Mouse (Mus musculus): ENCODE measurements around the gene Oxt. TPM values are rescaled to one million over a fixed set of nuclear protein-coding genes. Genes with fewer than 3 reads are reported as not detected.

The Oxt gene
- total RNA-seq, 2 experiments from 2014 or later: not detected

DNA sequence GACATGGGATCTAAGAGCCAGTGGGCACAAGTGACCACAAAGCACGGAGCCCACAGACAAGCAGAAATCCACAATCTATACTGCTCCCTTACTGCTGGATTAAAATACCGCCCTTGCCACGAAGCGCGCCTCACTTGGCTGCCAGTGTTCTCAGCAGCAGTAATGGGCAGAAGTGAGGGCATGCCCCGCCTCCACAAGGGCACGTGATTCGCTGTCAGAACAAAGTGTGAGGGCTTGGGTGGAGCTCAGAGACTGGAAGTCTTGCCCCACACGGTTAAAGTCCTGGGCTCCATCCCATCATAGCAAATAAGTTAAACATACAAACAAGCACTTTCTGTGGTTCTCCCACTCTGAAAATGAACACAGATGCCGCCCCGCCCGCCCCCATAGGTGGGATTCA is 1.7 kb downstream of the Oxt start:
- peak; percentile 61 for ATAC-seq (replicated peaks; ENCODE audit: poor library complexity, severe bottlenecking)

DNA sequence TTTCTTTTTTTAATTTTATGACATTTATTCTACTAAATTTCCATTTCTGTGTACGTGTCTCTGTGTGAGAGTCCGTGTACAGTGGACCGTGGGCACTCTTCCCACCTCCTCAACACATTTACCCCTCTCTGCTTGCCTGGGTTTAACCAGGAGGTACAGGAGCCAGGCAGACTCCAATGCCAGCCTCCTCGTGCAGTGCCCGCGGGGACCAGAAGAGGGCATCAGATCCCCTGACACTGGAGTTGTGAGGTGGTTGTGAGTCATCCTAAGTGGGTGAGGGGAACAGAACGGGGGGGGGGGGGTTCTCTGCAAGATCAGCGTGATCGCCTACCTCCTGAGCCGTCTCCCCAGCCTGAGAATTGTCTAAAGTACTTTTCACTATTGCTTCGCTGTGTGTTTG is 2.2 kb downstream of the Oxt start:
- peak; percentile 57 for ATAC-seq (replicated peaks; ENCODE audit: poor library complexity, severe bottlenecking)

GRCm38 (mm10) chr2:130579791-130580190 is 3.8 kb downstream of the Oxt start:
- peak; percentile 37 for ATAC-seq (replicated peaks; ENCODE audit: poor library complexity, severe bottlenecking)

DNA sequence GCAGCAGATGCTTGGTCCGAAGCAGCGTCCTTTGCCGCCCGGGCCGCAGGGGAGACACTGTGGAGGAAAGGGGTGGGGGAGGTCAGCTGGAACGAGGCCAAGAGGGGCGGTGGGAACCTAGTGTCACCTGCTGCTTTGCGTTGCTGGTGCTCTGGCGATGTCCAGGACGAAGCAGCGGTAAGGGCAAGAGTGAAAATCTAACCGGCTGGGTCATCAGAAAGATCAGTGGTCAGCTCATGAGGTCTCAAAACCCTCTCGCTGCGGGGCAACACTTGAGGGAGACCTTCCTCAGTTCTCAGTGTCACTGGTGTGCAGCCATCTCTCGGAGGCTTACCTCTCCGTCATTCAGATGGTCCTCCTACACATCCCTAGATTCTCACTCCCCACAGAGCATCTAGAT is 5.2 kb downstream of the Oxt start:
- ATAC-seq (replicated peaks; ENCODE audit: poor library complexity, severe bottlenecking): no peak

- no peak for ATAC-seq (replicated peaks; ENCODE audit: poor library complexity, severe bottlenecking)
Measured at GRCm38 (mm10) chr2:130582552-130582951, 6.6 kb downstream of the Oxt start, which contains the start of gene Avp. Avp (minus strand) TSS chr2:130582554.

- ATAC-seq (replicated peaks; ENCODE audit: poor library complexity, severe bottlenecking): no peak
Measured at GRCm38 (mm10) chr2:130583902-130584560, 8.1 kb downstream of the Oxt start.

DNA sequence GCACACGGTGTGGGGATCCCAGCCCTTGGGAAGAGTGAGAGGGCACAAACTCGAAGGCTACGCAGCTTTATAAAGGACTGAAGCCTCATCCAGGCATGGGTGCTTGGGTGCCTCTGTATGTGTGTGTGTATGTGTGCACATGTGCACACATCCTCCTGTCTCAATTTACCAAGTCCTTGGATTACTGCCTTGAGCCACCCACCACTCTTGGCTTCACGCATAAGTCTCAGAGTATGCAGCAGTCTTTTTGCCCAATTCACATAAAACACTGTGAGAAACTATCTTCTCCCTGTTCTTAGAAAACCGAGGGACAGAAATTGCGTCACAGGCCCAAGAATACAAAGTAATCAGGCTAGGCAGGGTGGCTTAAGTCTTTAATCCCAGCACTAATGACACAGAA is 10.0 kb downstream of the Oxt start:
- ATAC-seq (replicated peaks; ENCODE audit: poor library complexity, severe bottlenecking): no peak

GRCm38 (mm10) chr2:130588373-130588772 is 12.4 kb downstream of the Oxt start:
- no peak for ATAC-seq (replicated peaks; ENCODE audit: poor library complexity, severe bottlenecking)

DNA sequence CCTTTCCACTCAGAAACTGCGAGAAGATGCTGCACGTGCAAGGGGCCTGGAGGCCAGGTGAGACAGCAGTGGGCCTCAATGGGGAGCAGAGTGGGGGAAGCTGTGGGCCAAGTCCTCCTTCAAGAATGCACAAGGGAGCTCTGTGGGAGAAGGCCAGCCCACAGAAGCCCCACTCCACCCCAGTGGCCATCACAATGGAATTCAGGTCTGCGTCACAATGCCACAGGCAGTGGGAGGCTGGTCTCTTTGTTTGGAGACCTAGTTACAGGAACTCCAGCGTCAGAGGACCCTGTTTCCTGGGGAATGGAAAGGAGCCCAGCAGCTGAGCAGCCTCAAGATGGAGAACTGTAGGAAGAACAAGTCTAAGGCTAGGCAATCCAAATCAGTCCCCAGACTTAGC is 13.2 kb downstream of the Oxt start:
- ATAC-seq (replicated peaks; ENCODE audit: poor library complexity, severe bottlenecking): no peak

- no peak for ATAC-seq (replicated peaks; ENCODE audit: poor library complexity, severe bottlenecking)
Measured at GRCm38 (mm10) chr2:130589761-130590160, 13.8 kb downstream of the Oxt start.

DNA sequence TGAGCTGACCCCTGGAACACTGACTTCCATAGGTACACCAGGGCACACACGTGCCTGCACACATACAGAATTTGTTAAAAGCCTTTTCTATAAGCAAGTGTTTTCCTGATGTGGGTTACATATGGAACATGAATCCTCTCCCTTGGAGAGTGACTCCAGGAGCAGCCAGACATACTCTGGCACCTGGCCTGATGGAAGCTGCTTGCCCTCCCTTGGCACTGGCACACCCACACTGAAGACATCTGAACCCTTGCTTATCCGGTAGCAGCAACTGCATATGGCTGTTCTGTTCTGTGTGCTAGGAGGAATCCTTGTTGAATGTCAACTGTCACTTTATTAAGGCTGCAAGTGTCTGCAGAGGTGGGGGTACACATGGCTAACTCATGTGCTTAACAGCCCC is 15.0 kb downstream of the Oxt start:
- no peak for ATAC-seq (replicated peaks; ENCODE audit: poor library complexity, severe bottlenecking)

- no peak for ATAC-seq (replicated peaks; ENCODE audit: poor library complexity, severe bottlenecking)
Measured at GRCm38 (mm10) chr2:130595596-130595995, 19.6 kb downstream of the Oxt start.

- ATAC-seq (replicated peaks; ENCODE audit: poor library complexity, severe bottlenecking): peak; percentile 50
Measured at GRCm38 (mm10) chr2:130597601-130598010, 21.6 kb downstream of the Oxt start.

GRCm38 (mm10) chr2:130598399-130598798 is 22.4 kb downstream of the Oxt start:
- no peak for ATAC-seq (replicated peaks; ENCODE audit: poor library complexity, severe bottlenecking)

DNA sequence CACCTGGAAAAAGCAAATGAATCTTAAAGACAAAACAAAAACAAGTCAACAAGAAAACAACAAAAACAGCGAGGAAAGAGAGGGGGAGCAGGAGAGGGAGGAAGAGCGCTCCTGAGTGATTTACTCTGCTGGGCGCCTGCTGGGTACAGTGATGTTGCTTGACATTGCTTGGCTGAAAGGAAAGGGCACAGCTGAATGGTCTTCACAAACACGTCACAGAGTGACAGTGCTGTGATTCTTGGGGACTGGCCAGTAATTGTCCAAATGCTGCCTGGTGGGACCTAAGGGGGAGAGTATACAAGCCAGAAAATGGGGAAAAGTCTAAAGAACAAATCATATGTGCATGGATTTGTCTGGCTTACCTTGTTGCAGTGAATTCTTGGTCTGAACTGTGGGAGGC is 26.2 kb downstream of the Oxt start:
- no peak for ATAC-seq (replicated peaks; ENCODE audit: poor library complexity, severe bottlenecking)

DNA sequence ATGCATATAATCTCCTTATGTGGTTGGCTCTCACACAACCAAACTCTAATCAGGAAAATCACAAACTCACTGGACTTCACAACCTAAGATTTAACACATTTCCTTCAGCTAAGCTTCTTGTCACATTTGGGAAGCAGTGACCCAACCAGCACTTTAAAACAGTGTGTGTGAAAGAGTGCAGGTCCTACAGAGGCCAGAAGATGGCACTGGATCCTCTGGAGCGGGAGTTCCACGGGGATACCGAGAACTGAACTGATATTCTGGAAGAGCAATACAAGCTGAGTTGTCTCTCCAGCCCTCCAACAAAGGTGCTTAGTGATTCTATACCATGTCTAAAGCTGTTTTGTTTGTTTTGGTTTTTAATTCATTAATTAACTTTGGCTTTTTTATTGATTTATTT is 37.1 kb downstream of the Oxt start:
- ATAC-seq (replicated peaks; ENCODE audit: poor library complexity, severe bottlenecking): no peak

DNA sequence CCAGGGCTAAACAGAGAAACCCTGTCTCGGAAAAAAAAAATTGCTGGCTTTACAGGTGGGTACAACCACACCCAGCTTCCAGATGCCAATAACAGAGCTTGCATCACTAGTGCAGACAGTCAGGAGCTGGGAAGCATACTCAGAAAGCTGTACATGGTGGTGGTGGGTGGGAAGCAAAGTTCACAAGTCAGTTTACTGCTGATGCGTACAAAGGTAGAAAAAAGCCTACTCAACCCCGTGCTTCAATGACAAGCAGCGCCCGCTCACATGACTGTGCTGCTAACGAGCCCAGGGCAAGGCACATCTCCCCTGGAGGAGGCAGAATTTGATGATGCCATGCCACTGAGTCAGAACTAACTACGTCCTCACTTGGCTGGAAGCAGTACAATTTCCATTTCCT is 43.0 kb downstream of the Oxt start:
- ATAC-seq (replicated peaks; ENCODE audit: poor library complexity, severe bottlenecking): no peak

Other genes with a start within 250 kb of the Oxt start
- 3.2 TPM in 1 of 2 replicates, not detected in the other for gene Cpxm1, start 178.6 kb upstream of the Oxt start, total RNA-seq (2014; fragmentation: Nextera tagmentation)
- 0.99 TPM in 1 of 2 replicates, not detected in the other for gene Cpxm1, start 178.6 kb upstream of the Oxt start, total RNA-seq (2017)
- gene Gm28372, start 170.9 kb upstream of the Oxt start, total RNA-seq (2014; fragmentation: Nextera tagmentation): not detected in 2 replicates
- gene Gm28372, start 170.9 kb upstream of the Oxt start, total RNA-seq (2017): not detected in 2 replicates
- not detected in 2 replicates for gene 1700020A23Rik, start 170.9 kb upstream of the Oxt start, total RNA-seq (2014; fragmentation: Nextera tagmentation)
- gene 1700020A23Rik, start 170.9 kb upstream of the Oxt start, total RNA-seq (2017): not detected in 2 replicates
- gene Tmem239, start 169.7 kb upstream of the Oxt start, total RNA-seq (2014; fragmentation: Nextera tagmentation): not detected in 2 replicates
- not detected in 2 replicates for gene Tmem239, start 169.7 kb upstream of the Oxt start, total RNA-seq (2017)
- gene Vps16, start 151.8 kb upstream of the Oxt start, total RNA-seq (2014; fragmentation: Nextera tagmentation): 128 and 155 TPM in 2 replicates
- gene Vps16, start 151.8 kb upstream of the Oxt start, total RNA-seq (2017): 129 and 167 TPM in 2 replicates
- 13.0 and 14.9 TPM in 2 replicates for gene Pced1a, start 151.5 kb upstream of the Oxt start, total RNA-seq (2014; fragmentation: Nextera tagmentation)
- gene Pced1a, start 151.5 kb upstream of the Oxt start, total RNA-seq (2017): 13.6 and 17.2 TPM in 2 replicates
- gene Ptpra, start 125.9 kb upstream of the Oxt start, total RNA-seq (2014; fragmentation: Nextera tagmentation): 68.9 and 76.2 TPM in 2 replicates
- gene Ptpra, start 125.9 kb upstream of the Oxt start, total RNA-seq (2017): 118 and 138 TPM in 2 replicates
- 66.7 and 82.1 TPM in 2 replicates for gene Mrps26, start 12.4 kb upstream of the Oxt start, total RNA-seq (2014; fragmentation: Nextera tagmentation)
- gene Mrps26, start 12.4 kb upstream of the Oxt start, total RNA-seq (2017): 47.1 and 52.4 TPM in 2 replicates
- not detected in 2 replicates for gene Avp, start 6.4 kb downstream of the Oxt start, total RNA-seq (2014; fragmentation: Nextera tagmentation)
- not detected in 2 replicates for gene Avp, start 6.4 kb downstream of the Oxt start, total RNA-seq (2017)
- gene Fastkd5, start 53.9 kb downstream of the Oxt start, total RNA-seq (2014; fragmentation: Nextera tagmentation): 15.6 and 16.3 TPM in 2 replicates
- gene Fastkd5, start 53.9 kb downstream of the Oxt start, total RNA-seq (2017): 17.1 and 19.3 TPM in 2 replicates
- 7.0 and 9.3 TPM in 2 replicates for gene Ubox5, start 53.9 kb downstream of the Oxt start, total RNA-seq (2014; fragmentation: Nextera tagmentation)
- 5.9 and 10.0 TPM in 2 replicates for gene Ubox5, start 53.9 kb downstream of the Oxt start, total RNA-seq (2017)
- gene Lzts3, start 66.6 kb downstream of the Oxt start, total RNA-seq (2014; fragmentation: Nextera tagmentation): 1.2 TPM in 1 of 2 replicates, not detected in the other
- gene Lzts3, start 66.6 kb downstream of the Oxt start, total RNA-seq (2017): 0.13 and 0.57 TPM in 2 replicates
- 50.3 and 111 TPM in 2 replicates for gene Ddrgk1, start 88.5 kb downstream of the Oxt start, total RNA-seq (2014; fragmentation: Nextera tagmentation)
- 84.5 and 86.3 TPM in 2 replicates for gene Ddrgk1, start 88.5 kb downstream of the Oxt start, total RNA-seq (2017)
- 80.5 and 90.4 TPM in 2 replicates for gene Itpa, start 91.4 kb downstream of the Oxt start, total RNA-seq (2014; fragmentation: Nextera tagmentation)
- gene Itpa, start 91.4 kb downstream of the Oxt start, total RNA-seq (2017): 64.1 and 76.7 TPM in 2 replicates
- gene Slc4a11, start 121.3 kb downstream of the Oxt start, total RNA-seq (2014; fragmentation: Nextera tagmentation): 0.32 and 5.7 TPM in 2 replicates
- gene Slc4a11, start 121.3 kb downstream of the Oxt start, total RNA-seq (2017): 0.52 TPM in 1 of 2 replicates, not detected in the other

All from granulocyte monocyte progenitor cell, adult 5-6 weeks (primary cell).